Mouse (Mus musculus) liver (tissue): ENCODE measurements around the gene Cldn14.
"Not testable (repeated sequence)": the region's sequence is repeated elsewhere in the genome, so short reads cannot be mapped to it uniquely, and the experiment has no call there.

Source experiments
- DNase-seq: peaks from one replicate; pipeline ENCODE4 v3.0.0-alpha.2; 2020; ENCODE audit warnings: mixed read lengths

Gene Cldn14

DNA sequence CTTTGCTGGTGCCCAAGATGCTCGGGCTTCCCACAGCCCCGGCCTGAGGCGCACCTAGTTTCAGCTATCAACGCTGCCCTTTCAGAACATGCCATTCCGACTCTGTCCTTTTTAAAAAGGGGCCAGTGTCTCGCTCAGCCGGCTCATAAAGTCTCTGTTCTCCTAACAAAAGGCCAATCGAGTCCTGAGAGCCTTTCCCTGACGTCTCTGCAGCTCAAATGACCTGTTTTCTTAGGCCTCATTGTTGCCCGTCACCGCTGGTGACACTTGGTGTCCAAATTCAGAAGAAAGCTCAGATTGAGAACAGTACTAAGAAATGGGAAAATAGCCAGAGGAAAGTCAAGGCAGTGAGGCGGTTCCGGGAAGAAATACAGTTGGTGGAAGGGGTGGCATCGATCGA, at the start of gene Cldn14:
Gene Cldn14, minus strand, starts transcription at position 101 of the 400 bp plus-strand sequence.
- DNase-seq, result no peak

DNA sequence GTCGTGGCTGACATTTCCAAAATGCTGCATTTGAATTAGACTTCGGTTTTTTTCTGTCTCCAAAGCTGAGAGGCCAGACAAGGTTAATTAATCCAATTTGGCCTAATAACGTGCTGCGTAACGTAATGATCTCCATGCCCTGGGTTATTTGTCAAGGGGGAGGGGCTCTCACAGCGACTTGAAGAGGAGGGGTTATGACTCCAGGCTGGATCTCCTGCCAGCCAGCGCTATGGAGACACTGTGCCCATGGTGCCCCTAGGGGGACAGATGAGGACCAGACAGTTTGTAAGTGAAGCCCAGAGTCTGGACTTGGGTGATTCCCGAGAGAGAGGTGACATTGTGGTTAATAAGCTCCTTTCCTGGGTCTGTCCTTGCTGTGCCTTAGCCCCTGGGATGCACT, 46.9 kb upstream of the Cldn14 start:
- no peak for DNase-seq

DNA sequence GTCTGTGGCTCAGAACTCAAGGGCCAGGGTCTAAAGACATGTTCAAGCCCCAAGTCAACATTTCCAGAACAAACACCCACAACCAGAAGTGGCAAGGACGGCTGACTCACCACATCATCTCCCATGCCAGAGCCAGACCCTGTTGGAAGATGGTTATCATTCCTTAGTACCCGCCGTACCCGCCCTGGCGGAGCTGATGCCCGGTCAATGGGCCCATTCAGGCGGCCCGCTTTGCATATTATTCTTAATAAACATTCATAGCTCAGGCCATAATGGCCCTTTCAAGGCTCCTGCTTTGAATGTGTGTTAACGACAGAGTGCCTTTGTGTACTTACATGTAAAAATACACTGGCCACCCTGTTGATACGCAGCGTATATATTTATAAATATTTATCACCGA, 46.5 kb upstream of the Cldn14 start:
- DNase-seq, result no peak

DNA sequence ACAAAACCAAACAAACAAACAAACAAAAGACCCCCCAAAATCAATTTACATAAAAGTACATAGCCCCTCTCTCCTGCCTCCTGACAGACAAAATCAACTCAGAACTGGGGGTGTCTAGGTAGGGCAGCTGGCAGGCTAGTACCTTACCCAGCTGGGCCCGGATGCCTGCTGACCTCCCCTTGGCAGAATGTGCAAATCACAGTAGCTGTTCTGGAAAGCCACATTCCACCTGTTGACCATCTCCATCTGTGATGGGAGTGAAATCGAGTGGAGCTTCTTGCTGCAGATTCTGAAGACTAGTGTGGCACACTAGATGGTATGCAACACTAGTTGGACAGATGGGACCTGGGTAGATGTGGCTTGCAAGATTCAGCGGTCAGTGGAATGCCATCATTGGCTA, 41.7 kb upstream of the Cldn14 start:
- no peak for DNase-seq

DNA sequence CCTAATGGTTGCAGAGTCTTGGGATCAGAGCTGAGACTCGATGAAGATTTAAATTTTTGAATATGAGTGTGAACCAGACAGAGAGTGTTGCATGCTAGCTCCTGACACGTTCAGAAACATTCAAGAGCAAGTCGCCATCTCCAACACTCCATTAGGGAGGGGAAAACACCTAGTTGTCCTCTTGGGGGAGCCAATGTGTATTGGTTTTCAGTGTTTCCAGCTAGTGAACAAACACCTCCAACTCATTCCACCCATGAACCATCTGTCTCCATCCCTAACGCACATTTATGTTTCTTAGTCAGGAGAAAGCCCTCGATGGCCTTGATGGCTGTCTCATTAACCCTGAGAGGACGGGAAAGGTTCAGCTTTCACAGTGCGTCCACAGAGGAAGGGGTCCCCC, 36.4 kb upstream of the Cldn14 start:
- DNase-seq, result no peak

DNA sequence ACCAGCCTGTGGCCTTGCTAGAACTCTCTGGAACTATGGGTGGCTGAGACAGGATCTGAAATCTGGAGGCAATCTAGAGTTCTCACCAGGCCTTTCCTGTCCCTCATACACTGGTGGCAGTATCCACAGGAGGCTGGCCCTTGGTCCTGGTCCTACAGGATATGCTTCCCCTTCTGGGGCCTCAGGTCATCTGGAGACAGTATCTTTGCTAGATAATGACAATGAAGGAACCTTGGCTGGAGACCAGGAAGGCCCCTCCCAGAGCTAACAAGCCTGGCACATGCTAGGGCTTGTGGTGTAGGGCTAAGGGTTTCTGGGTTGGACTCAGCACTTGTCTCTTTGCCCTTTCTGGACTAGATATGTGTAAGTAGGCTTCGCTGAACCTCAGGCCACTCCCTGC, 35.2 kb upstream of the Cldn14 start:
- DNase-seq, result no peak

DNA sequence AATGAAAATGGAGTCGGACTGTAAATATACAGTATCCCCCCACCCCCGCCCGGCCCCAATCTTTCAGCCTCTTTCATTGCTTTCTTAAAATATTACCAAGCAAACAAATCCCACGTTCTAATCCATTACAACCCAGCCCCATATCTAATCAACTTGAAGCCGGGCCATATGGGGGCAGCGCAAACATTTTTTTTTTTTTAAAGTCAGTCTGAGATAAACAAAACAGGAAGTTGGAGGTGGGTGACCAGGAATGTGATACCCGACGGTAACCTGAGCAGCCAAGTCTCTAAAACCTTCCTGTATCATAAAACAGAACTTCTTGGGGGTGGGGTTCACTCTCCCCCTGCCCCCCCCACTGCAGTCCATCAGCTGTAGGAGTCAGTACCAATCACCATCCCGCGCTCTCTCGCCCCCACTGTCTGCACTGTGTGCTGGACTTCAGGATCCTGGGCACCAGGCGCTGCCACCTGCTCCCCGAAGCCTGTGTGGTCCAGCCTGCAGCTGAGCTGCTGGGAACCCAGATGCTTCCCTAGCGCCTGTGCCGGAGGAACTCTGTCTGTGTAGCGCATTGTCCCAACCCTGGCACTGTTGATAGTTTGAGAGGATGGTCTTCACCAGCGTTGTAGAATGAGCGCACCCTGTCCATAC, 32.6 kb upstream of the Cldn14 start:
- DNase-seq, result no peak

DNA sequence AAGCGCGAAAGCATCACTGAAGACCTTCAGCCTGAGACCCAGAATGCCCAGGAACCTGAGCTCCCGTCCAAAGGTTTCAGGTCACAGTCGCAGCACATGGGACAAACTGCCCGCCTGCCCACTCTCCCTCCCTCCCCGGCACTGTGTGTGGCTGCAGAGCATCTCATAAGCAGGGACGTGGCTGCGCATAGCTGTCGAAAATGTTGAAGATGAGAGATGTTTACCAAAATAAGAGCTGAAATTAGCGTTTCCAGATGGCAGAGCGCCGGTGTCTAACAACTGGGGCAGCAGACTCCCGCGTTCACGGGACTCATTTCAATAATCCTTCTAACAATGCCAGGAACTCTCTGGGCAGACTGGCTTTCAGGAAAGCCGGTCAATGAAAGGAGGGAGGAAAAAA, 31.8 kb upstream of the Cldn14 start:
- no peak for DNase-seq

DNA sequence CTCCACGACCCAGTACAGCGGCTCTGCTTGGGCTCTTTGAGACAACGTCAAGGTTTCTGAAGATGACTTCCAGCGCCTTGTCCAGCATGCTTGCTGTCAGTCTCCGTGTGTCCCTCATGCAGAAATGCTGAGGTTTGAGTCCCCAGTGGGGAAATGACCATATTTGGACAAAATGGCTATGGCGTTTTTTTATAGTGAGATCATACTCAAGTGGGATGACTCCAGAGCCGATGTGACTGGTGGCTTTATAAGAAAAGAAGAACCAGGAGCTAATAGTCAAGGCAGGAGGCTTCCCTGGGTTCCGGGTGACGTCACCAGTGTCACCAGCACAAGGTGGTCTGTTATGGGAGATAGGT, 30.3 kb upstream of the Cldn14 start:
- DNase-seq, result no peak

DNA sequence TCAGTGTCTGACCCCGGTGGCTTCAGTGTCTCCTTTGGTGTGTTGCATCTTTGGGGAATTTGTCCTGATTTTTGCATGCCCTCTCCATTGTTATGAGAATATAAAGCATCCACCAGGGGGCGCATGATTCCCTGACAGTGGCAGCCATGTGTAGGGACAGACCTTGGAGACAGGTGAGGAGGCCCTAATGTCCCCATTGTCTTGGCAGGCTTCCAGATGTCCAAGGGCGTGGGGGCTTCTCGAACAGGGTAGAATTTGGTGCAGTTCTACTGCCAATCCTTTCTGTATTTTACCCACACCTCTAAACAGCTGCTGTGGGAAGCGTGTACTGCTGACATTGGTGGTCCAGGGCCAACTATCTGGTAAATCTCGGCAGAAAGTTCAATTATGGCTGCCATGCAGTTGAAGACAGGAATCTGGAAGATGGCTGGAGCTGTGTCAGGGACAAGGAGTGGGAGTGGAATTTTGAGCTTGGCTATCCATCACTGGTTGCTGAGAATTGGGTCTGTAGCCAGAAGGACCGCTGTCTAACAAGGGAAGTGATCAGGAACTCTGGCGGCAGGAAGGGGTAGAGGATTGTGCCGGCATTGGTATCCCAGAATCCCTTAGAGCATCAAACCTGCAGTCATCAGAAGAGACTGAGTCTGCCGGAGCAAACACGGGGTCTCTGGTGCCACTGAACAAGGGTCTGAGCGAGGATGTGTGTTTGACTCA, 29.8 kb upstream of the Cldn14 start:
- DNase-seq, result peak; percentile 50

DNA sequence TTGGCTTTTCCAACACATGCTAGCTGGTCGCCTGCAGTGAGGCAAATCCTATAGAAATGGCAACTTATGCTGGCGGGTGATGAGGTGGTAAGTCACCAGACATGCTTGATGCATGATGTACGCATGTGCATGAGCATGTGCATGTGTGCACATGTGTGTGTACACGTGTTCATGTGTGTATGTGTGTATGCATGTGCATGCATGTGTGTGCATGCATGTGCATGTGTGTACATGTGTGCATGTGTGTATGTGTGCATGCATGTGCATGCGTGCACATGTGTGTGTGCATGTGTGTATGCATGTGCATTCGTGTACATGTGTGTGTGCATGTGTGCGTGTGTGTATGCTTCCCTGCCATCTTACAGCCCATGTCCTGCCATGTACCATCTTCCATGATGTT, 28.6 kb upstream of the Cldn14 start:
- DNase-seq, result no peak

DNA sequence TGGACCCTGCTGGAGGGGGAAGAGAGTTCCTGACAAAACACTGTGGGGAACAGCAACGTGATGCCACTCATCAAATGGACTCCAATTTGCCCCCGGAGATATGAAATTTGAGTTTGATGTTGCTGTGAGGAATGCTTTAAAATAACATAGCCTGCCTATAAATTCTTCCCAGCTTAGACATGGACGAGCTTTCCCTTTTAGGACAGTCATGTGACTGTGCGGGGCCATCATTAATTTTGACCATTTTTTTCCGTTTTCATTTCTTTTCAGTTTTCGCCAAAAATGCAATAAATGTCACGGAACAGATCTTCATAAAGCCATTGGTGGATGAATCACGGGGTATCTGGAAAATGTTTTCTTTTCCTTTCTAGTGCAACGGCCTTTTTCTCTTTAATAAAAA, 25.5 kb upstream of the Cldn14 start:
- no peak for DNase-seq

DNA sequence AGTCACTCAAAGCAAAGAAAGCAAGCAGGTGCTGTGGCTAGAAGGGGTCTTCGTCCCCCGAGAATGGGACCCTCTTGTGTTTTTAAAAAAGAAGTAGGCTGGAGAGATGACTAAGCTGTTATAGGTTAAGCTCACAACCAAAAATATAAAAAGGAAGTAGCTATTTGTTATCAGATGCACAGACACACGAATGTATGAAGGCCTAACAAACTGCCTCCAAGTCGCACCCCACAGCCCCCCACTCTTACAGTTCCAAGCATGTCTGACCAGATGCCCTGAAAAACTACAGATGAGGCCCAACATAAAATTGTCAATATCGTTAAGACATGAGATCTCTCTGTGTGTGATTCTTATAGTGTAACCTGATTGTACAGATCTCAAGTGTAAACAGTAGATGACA, 23.6 kb upstream of the Cldn14 start:
- DNase-seq, result no peak

DNA sequence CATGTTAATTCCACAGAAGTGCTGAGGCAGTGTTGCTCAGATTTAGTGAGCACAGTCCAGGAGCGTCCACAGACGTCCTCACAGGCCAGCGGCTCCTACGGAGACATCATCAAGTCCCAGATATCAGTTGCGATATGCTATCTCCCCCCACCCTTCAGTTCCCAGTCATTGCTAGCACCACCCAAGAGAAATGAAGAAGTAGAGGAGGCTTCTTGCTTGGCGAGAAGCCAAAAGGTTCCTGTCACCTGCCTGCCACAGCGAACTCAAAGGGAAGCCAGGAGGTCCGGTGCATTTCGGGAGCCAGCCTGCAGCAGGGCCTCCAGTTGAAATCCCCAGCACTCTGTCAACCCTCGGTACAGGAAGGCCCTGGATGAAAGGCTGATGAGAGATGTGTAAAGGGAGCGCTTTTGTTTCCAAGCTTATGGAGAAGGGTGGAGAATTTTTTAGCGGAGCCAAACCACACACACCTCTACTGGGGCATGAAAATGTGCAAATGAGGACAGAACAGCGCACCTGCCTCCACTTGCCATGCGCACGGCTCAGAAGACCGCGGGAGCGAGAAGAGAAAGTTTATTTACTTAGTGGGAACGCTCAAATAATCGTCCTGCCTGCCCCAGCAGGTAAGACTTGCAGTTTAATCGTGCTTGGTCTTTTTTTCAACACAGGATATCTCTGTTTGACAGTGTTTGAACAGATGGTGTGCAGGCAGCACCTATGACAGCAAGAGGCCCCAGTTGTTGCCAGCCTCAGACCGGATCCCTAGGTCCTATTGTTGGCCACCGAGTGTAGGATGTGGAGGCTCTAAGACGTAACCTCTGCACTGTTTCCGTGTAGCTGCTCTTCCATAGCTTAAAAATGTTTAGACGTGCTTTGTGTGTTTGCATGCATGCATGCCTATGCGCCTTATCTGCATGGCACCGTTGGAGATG, 15.0 kb upstream of the Cldn14 start:
- DNase-seq, result no peak

DNA sequence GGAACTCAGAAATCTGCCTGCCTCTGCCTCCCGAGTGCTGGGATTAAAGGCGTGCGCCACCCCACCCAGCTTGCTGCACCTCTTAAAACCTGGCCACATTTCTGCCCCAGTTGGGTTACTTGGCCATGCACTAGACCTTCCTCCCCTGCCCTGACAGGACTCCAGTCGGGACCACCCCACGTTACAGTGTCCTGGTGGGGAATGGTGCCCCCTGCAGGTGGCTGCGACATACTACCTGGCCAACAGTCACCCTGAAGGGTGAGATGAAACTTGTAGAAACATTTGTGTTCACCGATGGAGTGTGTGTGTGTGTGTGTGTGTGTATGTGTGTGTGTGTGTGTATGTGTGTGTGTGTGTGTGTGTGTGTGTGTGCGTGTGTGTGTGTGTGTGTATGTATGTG, 11.1 kb upstream of the Cldn14 start:
- not testable (repeated sequence) for DNase-seq

DNA sequence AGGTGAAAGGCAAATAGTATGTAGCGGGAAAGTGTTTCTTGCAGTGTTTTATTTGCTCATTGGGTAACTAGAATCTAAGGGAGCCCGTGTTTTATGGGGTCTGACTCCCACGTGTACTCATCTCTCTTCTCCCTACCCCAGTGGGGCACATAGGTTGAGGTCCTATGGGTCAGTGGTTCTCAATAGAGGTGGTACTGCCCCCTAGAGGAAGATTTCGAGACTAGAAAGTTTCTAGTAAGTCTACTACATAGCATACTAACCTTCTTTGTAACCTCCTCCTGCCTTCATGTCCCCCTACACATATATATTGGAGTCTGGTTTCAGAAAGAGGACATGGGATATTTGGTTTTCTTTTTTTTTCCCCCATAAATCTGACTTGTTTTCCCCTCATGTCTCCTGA, 9.3 kb upstream of the Cldn14 start:
- no peak for DNase-seq

DNA sequence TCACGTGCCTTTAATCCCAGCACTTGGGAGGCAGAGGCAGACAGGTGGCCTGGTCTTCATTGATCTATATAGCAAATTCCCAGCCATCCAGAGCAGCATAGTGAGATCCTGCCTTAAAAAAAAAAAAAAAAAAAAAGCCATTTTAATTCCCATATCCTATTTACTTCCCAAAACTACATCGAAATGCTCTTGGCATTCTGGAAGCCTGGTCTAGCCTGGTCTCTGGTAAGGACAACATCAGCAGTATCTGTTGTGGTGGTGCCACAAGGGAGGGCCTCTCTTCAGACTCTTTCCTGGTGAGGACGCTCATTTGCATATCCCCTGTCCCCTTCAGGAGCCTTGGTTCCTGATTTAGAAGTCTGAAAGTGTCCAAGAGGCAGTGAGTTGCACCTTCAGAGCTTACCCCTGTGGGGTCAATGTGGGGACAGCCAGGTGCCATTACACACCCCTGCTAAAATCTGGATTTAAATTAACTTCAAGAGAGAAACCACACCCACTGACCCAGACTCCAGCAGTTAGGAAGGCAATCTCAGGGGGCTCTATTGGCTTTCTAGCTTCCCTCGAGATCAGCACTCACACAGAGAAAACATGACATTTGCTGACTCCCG, 6.0 kb upstream of the Cldn14 start:
- no peak for DNase-seq

DNA sequence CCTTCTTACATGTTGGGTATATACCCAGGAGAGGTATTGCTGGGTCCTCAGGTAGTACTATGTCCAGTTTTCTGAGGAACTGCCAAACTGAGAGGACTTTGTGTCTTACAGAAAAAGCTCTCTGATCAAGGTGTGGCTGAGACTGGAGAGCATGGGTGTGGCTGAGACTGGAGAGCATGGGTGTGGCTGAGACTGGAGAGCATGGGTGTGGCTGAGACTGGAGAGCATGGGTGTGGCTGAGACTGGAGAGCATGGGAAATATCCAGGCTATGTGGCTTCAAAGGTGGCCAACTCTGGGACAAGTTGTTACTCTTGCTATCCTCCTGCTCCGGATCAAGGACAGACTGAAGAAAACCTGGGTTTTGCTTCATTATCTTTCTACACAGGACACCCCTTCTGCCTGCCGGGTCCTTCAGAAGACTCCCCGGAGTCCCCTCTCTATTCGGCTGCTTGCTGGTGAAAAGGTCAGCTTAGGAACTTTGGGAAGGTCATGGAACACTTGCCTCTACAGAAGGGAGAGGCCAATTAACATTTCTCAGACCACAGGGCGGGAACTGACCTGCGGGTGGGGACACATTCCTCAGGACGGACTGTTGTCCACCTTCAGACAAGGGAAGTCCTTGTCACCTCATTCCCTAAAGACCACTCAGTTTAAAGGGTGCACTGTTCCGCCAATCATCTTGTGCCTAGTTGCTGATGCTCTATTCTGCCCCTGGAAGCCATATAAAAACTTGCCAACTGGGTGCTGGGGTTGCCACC, 4.9 kb upstream of the Cldn14 start:
- not testable (repeated sequence) for DNase-seq

DNA sequence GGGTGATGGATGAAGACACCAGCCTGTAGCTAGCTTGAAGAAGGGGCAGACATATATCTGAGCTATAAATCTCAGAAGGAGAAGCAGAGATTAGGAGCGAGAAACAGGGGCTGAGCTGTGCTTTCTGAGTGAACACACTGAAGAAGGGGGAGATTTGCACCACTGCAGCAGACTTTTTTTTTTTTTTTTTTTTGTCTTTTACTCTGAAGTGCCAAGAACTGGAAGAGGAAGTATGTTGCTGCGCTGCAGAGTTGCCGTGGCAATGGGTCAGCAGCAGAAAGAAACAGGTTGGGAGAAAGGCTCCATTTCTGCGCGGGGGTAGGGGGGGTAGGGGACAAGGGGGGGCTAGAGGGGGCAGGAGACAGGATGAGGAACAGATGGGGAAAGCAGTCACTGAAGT, 2.6 kb upstream of the Cldn14 start:
- no peak for DNase-seq

DNA sequence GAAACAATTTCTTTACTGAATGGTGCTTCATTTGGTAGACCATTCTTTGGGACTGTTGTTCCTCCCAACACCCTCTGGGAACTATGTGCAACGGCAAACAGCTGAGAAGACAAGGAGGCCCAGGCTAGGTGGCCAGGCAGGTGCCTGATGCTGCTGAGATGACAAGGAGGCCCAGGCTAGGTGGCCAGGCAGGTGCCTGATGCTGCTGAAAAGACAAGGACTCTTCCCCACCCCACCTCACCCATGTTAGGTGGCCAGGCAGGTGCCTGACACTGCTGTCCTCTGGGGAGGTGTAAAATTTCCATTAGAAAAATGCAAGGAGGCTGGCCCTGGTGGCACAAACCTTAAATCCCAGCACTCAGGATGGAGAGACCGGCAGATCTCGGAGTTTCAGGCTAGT, 2.0 kb upstream of the Cldn14 start:
- no peak for DNase-seq

DNA sequence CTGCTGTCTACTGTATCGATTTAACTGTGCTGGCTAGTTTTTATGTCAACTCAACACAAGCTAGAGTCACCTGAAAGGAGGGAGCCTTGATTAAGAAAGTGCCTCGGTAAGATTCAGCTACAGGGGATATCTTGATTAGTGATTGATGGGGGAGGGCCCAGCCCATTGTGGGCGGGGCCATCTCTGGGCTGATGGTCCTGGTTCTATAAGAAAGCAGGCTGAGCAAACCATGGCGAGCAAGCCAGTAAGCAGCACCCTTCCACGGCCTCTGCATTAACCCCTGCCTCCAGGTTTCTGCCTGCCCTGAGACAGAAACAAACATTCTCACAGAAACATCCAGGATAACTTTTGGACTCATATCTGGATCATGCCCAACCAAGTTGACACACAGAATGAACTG, 1.5 kb upstream of the Cldn14 start:
- DNase-seq, result no peak

DNA sequence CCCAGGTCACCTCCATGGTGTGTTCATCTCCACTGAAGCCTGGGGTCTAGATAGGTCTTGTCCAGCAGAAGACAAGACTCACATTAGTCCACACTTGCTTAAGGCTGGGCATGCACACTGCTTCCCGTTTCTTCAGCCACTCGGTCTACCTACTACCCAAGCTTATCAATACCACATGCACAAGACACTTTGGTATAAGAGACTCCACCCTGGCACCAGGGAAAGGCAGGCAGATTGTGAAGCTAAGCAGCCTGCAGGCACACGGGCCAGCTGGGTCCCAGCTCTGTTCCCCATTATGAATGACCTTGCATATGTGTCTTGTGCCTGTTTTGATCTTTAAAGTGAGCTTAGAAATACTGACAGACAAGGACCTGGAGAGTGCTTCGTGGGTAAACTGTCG, 719 bp upstream of the Cldn14 start:
- DNase-seq, result no peak
